Mouse (Mus musculus): ENCODE data around the gene Tardbp.

DNA sequence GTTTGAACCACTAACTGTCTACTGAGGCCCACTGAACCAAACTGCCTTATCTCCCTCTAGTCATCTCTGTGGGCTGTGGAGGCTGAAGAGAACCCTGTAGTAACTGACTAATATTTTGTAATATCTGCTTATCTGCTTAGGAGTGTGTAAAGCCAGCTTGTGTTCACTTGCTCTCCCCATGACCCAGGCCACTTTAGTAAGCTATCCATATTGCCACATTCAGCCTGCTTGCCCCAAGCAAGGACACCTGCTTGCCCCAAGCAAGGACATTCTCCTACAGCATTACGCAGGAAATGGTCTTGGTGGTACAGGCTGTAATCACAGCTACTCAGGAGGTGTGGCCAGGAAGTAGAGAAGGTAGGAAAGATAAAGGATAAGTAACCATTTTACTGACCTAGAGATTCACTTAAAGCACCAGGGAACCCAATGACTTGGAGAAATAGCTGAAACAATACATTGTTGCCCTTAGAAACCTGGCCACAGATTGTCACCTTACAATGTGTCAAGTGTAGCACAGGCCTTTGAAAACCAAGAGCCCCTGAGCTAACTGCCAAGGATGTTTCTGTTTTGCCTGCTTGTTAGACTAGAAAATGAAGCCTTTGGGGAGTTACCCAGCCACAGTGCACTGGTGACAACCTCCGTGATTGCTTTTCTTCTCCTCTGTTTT is 6.7 kb upstream of the Tardbp start:
- TF ChIP-seq CTCF (IDR thresholded peaks at IDR 0.05; ENCODE audit: borderline replicate concordance, insufficient read depth, low read length) (no peak), POLR2A (IDR thresholded peaks at IDR 0.05; ENCODE audit: low read depth, low read length) (no peak)
